Mouse (Mus musculus) heart, postnatal 0 days (tissue): Measurements from ENCODE around the gene Pbx3.

Source experiments
- CTCF ChIP-seq: IDR thresholded peaks from 2 replicates; pipeline ENCODE4 v1.5.1; 2016; ENCODE audit warnings: antibody characterized with exemption, control low read depth, low read depth
- EP300 ChIP-seq: IDR thresholded peaks from 2 replicates; pipeline ENCODE4 v1.6.1; 2016; ENCODE audit warnings: antibody characterized with exemption, low read depth

GRCm38 (mm10) chr2:34154833-34155232 lies 218.1 kb downstream of the Pbx3 start:
- TF ChIP-seq CTCF (no peak), EP300 (no peak)
